Mouse (Mus musculus) heart, postnatal 0 days (tissue): Measurements from ENCODE around the gene Nid2.

Experiments used
- CTCF ChIP-seq: IDR thresholded peaks from 2 replicates; pipeline ENCODE4 v1.5.1; 2016; ENCODE audit warnings: antibody characterized with exemption, control low read depth, low read depth
- EP300 ChIP-seq: IDR thresholded peaks from 2 replicates; pipeline ENCODE4 v1.6.1; 2016; ENCODE audit warnings: antibody characterized with exemption, low read depth

- TF ChIP-seq CTCF (no peak), EP300 (no peak)
These were observed 24.4 kb downstream of the Nid2 start for GRCm38 (mm10) chr14:19775491-19775890.
